Mouse (Mus musculus) cerebellum, postnatal 25 days (tissue): ENCODE measurements around the gene Zfp526.

Source experiments
- DNase-seq, 2 experiments: peaks; one replicate each; pipeline ENCODE4 v3.0.0; 2021; ENCODE audit warnings: mixed read lengths in 2 of 2

Zfp526 gene

DNA sequence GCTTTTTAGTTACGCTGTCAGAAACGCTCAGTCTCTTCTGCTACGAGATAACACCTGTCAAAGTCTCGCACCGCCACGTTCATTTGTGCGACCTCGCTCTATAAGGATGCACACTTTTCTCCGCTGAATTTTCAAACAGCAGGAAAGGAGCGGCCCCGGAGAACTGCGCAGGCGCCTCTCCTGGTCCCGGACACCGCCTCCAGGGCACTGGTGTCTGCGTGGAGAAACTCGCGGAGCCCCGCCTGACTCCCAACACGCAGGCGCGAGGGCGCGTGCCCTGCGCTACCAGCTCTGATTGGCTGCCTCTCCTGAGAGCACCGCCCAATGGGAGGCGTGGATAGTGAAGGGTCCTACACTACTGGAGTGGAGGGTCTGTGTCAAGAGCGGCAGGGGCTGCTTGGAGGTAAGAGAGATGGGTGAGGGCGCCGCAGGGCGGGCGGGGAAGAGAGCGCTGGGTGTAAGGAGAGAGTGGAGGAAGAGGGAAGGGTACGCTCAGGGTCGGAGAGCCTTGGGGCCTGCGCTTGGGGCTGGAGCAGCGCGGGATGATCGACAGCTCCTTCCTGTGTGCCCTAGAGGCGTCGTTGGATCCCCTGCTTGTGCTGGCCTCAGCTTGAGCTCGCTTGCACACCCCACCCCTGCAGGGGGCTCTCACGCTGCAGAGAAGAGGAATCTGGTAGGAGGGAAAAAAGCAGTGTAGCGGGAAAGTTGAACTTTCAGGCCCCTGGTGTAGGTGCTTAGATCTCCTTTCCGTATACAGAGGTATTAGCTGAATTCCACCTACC lies at the start of gene Zfp526:
Zfp526 (plus strand) TSS at position 324 of the 782 bp plus-strand sequence.
- peak; percentile 96 to 98 for DNase-seq

DNA sequence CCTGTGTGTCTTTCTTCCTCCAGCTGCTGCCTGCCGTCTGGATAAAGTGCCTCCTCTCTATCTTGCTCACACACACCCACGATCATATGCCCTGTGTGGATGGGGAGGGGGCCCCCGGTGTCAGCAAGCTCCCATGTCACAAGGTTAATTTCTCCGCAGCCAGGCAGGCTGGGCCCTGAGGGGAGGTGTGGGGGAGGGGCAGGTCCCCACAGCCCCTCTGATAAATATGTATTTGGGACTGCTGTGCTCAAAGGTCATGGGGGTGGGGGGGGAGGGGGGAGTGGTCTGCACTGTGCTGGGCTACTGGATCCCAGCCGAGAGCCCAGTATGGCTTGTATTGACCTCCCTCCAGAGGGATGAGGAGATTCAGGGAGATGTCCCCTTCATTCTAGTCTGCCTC lies 48.6 kb upstream of the Zfp526 start:
- DNase-seq: no peak

- DNase-seq: peak; percentile 48 to 69
Measured at GRCm38 (mm10) chr7:25174343-25174742, 46.9 kb upstream of the Zfp526 start.

- peak; percentile 56 to 58 for DNase-seq
Measured at GRCm38 (mm10) chr7:25178317-25178716, 42.9 kb upstream of the Zfp526 start.

- DNase-seq: peak; percentile 70 to 75
Measured at GRCm38 (mm10) chr7:25178787-25179605, 42.2 kb upstream of the Zfp526 start.

GRCm38 (mm10) chr7:25179606-25180161 lies 41.5 kb upstream of the Zfp526 start, which contains the start of gene Pou2f2:
Pou2f2 (minus strand) TSS chr7:25179726.
- peak; percentile 91 to 92 for DNase-seq

- DNase-seq: no peak
Measured at GRCm38 (mm10) chr7:25180512-25180911, 40.7 kb upstream of the Zfp526 start.

DNA sequence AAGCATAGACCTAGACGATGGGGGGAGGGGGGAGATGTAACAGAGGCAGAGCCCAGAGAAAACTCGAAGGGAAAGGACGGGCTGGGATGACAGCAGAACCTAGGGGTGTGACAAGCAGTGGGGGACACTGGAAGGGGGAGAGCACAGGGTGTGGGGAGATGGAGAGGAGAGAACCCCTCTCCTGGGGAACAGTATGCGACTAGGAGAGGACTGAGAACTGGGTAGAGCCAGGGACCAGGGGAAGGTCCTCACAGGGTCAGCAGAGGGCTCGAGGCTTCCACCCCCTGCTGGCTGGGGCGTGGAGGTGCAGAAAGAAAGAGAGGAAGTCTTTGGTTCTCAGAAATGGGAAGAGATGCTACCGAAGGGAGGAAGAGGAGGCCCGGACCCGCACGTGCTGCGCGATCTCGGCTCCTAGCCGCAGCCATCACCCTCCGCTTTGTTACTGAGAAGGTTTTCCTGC lies 39.9 kb upstream of the Zfp526 start:
- peak; percentile 58 to 73 for DNase-seq

DNA sequence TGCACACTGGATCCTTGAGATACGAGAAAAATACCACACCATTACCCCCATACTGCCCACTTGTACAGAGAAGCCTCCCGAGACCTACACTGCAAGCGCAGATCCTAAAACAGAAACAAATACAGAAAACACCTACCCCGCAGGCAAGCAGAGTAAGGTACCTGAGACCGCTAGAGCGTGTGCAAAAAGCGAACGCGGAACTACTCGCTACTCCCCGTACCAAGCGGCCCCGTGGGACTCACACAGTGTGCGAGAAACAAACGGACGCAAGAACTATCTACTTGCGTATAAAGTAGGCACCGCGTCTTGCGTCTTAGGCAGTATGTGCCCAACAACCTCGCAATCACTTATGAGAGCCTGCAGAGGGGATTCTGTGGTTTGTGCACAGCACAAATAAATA lies 39.4 kb upstream of the Zfp526 start:
- DNase-seq: peak; percentile 32 to 33

- no peak for DNase-seq
Measured at GRCm38 (mm10) chr7:25184091-25184490, 37.1 kb upstream of the Zfp526 start.

DNA sequence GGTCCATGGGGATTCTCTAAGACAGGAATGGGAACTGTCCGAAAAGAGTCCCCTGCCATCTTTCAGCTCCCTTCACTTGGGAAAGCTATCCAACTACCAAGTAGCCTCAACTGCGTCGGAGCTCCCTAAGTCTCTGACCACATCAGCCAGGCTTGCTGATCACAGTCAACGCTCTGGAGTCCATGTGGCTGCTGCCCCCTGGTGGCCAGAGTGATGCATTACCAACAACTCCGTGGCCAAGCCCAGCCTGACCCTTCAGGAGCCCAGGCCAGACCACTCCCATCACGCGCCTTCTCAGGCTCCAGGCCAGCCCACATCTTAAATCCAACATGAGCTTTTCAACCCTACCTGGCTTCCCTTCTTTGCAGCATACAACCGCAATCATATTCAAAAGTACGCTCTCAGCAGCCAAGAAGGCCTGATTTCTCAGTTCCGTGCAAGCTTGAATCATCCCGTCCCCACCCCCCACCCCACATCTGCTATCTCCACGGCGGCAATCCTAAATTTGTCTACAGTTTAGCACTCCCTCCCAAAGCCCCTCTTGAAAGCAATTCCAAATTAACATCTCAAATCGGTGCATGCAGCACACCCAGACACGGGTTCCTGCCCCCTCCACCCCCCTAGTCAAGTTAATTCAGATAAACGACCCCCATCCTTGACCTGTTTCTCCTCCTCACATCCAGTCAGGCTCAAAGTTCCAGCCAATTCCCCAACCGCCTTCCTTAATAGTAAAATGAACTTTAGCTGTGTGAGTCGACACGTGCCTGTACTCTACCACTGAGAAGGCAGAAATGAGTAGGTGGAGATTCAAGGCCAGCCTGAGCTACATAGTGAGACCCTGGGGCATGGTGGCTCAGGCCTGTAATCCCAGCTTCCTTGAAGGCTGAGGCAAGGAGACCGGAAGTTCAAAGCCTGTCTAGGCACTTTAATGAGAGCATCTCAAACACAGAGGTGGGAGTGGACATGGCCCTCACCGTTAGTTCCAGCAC lies 33.3 kb upstream of the Zfp526 start:
- peak; percentile 94 for DNase-seq

DNA sequence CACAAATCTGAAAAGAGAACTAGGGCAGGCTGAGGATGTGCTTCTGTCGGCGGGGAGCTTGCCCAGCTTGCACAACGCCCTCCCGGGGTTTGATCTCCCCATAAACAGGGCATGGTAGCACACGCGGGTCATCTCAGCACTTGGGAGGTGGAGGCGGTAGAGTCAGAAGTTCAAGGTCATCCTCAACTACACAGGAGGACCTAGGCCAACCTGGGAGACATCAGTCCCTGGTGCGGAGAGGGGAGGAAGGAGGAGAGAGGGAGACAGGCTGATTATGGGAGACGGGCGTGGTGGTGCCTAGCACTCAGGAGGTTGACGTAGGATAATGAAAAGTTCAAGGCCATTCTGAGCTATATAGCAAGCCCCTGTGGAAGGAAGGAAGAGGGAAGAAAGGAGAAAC lies 30.4 kb upstream of the Zfp526 start:
- no peak for DNase-seq

- DNase-seq: no peak
Measured at GRCm38 (mm10) chr7:25192110-25192509, 29.1 kb upstream of the Zfp526 start.

GRCm38 (mm10) chr7:25195148-25195547 lies 26.1 kb upstream of the Zfp526 start:
- DNase-seq: no peak

GRCm38 (mm10) chr7:25196107-25196506 lies 25.1 kb upstream of the Zfp526 start:
- no peak for DNase-seq

GRCm38 (mm10) chr7:25197384-25198018 lies 23.7 kb upstream of the Zfp526 start:
- peak; percentile 46 to 59 for DNase-seq

DNA sequence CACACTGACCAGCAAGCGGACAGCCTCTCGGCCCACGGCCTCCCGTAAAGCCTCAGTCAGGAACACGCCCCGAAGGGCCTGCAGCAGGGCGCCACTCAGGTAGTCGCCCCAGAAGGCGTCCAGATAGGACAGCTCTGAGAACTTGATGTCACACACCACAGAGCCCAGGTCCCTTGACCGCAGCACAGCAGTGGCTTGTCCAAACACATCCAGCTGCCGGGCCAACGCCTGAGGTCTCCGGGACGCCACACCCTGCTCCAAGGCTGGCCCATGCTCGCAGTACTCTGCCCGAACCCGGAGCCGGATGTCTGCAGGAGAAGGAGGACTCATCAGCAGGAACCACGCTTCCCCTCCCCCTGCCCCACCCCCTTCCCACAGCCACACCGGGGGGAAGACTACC lies 17.6 kb upstream of the Zfp526 start:
- DNase-seq: no peak

GRCm38 (mm10) chr7:25205355-25206093 lies 15.7 kb upstream of the Zfp526 start:
- DNase-seq: no peak

DNA sequence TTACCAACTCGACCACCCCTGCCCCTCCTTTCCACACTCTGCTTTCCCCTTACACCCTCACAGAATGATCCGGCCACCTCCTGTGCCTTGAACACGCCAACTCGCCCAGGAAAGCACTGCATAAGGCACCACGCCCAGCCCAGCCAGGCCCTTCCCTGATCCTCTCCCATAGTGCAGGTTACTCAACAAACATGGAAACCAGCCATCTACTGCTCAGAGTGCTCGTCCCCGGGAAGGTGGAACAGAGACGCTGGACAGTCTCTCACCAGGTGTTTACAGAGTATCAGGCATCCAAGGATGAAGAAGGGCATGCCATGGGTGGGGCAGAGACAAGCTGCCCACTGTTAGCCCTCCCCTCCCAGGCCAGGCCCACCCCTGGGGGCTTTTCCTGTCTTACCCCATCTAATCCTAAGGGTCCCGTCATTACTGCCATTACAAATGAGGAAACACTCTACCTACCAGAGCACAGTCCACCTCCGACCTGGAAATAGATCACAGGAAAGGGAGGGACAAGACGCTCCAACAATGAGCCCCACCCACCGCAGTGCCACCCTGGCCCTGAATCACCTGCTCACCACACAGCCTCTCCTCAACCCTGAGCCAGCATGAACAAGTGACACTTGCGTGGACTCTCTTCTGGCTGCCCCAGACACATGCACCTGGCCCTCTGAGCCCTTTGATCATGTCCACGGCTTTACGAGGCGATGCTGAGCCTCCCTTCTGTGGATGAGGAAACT lies 15.0 kb upstream of the Zfp526 start:
- DNase-seq: peak; percentile 71 to 85

- DNase-seq: peak in 1 of 2 experiments; percentile 4
Measured at GRCm38 (mm10) chr7:25209161-25209622, 12.0 kb upstream of the Zfp526 start.
